Mouse (Mus musculus) T-helper 2 cell (primary cell): ENCODE measurements around the gene Dedd2.

Experiments used
- in situ Hi-C: fragments of 300-600 bp; cut with MboI, MseI; formaldehyde crosslinking; loops from one replicate; pipeline ENCODE4 v1.15.1; 2025; ENCODE audit warnings: high pct_unique_total_duplicates

Dedd2 gene

DNA sequence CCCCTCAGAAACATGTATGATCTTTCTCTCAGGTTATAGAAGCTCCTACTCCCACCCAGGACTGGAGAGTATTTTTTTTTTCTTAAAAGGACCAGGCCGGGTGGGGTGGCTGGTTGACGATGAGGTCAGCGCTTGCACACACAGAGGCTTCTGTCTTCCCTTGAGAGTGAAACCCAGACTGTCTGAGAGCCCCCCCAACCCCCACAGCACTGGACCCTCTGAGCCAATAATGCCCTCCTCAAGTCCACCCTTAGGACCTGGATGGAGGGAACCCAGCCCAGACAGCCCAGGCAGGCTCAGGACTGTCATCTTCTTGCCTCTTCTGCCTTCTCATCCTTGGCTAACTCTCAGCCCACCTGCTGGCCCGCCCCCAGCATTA, 26.3 kb upstream of the Dedd2 start:
- in situ Hi-C loops = no loop called here

DNA sequence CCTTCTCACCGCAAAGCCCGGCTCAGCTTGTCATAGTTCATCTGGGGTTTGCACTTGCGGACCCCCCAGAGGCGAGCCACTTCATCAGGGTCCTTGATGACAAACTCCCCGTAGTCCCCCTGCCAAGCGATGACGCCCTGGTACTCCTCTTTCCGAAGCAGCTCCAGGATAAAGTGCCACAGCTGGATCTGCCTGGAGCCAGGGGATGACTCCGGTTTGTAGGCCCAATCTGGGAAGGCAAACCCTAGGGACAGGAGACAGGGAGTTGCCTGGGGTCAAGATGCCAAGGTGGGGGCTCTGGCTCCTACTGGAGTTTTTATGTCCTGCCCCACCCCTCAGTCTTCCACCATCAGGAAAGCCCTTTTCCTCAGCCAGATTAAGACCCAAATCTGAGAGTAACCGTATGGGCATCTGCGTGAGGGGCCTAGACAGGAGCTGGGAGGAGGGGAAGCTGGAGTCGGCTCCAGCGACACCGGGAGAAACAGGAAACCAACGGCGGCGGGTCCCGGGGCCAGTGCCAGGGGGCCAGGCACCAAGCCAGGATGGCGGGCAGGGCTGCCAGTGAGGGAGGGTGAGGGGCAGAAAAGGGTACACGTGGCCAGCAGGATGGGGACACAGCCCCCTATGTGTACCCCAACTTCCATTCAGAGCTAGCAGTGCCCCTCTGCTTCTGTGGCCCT, 25.8 kb upstream of the Dedd2 start:
- in situ Hi-C loops = no loop called here

DNA sequence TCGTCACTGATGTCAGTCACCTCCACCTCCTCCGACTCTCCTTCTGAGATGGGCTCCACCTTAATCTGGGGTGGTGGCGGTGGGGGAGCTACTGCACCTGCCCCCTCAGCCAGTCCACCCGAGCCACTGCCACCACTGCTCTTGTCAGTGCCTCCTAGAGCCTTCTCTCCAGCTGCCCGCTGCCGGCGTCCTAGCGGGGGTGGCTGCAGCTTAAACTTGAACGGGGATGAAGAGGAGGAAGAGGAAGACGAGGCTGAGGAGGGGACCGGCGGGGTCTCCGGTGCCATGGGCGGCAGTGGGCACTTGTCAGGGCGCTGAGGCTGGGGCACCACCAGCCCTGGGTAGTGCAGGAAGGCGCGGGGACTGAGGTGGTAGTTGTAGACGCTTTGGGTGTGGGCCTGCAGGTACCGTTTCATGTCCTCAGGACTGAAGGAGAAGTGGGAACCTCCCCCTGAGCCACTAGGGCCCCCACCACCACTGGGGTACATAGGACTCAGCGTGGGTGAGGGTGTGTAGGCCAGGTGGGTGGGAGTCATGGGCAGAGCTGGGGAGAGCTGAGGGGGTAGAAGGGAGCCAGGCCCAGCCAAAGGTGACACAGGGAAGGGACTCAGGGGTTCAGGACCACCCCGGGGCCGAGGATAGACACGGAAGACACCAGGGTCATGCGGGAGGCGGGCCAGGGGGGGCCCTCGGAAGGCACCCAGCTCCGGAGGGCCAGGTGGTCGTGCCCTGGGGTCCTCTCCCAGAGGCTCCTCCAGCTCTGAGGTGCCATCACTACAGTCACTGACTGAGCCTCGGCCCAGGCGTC, 24.4 kb upstream of the Dedd2 start:
- in situ Hi-C loops = no loop called here

DNA sequence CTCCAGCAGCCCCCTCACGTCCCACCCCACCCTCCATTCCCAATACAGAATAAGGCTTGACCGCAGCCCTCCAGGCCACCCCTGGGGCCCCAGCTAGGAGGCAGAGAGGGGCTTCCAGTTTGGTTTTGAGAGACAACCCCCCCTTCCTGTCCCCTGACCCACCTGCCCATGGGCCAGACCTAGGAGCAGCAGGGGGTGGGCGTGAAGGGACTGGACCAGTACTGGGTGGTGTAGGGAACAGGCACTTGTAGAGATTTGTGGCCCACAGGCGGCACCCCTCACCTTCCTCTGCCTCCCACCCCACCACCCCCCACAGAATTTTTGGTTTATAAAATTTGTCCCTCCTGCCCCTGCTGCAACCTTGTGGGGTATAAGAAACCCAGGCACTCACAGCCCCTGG, 22.9 kb upstream of the Dedd2 start:
- in situ Hi-C loops = no loop called here

DNA sequence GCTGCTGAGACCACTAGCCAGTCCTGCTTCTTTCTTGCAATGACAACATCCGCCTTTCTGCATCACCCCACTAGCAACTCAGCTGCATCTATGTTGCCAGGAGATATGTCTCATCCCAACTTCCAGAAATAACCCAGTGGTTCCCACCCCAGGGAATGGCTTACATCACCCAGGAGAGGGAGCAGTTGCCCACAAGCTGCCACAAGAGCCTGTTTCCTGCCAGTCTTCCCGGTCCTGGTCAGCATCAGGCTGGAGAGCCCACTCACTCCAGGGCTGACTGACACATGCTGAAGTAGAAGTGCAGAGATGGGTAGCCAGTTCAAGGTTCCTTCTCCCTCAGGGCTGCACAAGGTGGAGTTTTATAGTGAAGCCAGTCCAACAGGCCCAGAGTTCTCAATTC, 20.6 kb upstream of the Dedd2 start:
- in situ Hi-C loops = no loop called here

DNA sequence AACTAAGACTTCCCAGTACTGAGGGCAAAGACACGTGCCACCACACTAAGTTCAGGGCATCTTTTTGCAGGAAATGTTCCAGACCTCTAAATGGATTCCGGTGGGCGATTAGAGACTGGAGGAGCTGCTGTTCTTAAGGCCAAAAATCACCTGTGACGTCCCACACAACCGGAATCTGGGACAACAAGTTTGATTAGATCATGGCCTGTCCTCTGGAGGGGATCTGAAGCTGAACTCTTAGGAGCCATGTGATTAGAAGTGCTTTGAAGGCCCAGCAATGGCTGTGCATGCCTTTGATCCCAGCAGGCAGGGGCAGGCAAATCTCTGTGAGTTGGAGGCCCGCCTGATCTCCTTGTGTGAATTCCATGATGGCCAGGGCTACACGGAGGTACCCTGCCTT, 20.2 kb upstream of the Dedd2 start:
- in situ Hi-C loops = no loop called here

DNA sequence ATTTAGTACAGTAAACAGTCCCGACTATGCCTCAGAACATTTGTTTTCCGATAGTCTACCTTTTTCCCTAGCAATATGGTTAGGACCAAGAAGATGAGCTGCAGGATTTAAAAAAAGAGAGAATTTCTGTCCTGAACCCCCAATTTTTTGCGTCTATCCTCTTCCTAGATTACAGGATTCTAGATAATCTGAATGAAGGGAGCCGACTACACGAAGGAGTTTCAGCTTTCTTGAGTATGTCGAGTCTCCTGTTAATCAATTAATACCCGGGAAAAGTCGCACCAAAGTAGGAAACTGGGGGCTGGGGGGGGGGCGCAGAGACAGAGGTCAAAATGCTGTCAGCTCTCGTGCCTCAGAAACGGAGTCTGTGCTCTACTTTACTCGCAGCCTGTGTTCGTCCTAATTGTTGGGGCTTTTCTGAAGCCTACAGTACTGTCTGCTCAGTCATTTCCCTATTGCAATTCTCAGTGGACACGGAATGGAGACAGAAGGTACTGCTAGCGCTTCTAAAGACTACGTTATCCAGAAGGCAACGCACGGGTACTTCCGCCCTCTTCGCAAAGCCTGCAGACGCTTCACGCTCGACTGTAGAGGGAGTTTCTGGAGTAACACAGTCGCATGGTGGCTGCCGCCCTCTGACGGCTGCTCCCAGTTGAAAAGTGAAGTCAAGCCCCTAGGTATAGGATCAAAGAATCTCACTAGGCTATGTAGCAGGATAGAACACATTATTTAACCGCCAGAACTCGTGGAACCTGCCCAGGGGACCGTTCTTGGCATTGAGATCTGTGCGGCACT, 18.6 kb upstream of the Dedd2 start:
- in situ Hi-C loops = no loop called here

DNA sequence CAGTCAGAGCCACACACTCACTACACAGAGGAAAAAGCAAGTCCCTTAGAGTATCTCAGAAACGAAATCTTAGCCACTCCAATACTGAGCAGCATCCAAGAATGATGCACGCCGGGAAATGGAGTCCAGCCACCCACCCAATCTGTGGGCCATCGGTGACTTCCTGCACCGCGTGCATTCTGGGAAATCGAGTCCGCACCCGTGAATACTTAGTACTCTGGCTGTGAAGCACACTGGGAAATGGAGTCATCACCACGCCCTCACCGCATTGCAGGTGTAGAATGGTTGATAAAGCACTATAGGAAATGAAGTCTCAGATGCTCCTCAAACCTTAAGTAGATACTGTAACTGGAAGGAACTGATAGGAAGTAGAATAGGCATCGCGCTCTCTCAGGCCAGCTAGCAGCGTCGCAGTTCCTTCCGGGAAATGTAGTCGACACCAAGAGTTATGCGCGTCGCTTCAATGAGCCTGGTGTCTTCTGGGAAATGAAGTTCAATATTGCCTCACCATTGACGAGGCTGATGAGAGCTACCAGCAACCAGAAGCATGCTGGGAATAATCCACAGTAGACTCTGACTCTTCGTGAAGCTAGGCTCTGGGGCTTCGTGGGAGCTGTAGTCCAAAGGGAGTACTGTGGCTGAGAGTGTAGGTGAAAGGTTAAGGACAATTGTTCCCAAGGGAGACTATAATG, 17.7 kb upstream of the Dedd2 start:
- in situ Hi-C loops = no loop called here

DNA sequence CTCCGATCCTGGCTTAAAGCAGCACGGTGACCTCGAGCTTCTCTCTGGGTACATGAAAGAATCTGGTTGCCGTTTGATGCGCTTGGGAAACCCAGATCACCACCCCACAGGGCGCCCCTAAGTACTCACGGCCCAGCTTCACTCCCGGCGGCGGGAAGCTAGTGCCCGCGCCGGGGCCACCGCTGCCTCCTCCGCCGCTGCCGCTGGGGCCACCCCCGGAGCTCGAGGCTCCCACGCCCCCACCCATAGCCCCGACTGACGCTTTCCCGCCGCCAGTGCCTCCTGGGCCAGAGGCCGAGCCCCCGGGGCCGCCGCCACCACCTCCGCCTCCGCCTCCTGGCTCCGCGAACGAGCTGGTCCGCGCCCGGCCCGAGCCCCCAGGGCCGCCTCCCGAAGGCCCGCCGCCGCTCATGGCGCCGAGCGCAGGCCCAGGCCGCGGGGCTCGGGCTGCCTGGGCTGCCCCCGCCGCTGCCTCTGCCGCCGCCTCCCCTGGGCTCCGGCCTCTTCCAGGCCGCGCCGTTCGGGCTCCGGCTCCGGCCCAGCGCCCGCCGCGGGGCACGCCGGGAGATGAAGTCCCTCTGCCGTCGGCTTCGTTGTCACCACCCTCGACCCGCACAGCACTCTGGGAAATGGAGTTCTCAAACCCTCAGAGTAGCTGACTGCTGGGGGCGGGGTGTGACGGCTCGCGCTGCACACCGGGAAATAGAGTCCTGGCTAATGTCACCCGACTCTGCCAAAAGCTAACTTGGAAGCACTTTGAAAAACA, 17.0 kb upstream of the Dedd2 start, which contains the start of gene Gsk3a:
Gsk3a (minus strand) TSS at position 603 of the 766 bp plus-strand sequence.
- in situ Hi-C loops = no loop called here

DNA sequence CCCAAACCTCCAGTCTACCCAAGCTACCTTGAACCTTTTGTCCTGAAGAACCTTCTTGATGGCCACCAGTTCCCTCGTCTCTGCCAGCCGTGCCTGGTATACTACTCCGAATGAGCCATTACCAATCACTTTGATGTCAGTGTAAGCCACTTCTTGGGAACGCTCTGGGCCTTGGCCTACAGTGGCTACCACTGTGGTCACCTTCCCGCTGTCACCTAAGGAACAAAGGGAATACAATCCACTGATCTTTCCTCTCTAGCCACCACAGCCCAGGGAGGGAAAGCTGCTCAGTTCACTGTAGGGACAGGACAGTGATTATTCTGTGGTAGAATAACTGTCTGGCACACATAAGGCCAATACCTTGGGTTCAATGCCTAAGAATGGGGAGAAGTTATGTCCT, 15.1 kb upstream of the Dedd2 start:
- in situ Hi-C loops = no loop called here

DNA sequence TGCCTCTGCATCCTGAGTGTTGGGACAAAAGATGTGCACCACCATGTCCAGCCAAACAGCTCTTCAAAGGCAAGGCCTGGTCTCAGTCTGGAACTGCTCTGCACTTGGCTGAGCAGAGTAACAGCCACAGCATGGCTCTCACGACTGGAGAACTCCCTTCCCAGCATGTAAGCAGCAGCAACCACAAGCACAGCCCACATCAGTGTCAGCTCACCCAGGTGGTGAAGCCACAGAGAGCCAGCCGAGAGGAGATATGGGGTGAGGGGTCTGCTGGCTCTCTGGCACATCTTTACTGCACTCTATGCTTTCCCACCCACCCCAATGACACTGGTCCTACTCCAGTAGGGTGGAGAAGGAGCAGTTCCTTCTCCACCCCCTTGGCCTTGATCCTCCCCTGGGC, 12.6 kb upstream of the Dedd2 start:
- in situ Hi-C loops = no loop called here

DNA sequence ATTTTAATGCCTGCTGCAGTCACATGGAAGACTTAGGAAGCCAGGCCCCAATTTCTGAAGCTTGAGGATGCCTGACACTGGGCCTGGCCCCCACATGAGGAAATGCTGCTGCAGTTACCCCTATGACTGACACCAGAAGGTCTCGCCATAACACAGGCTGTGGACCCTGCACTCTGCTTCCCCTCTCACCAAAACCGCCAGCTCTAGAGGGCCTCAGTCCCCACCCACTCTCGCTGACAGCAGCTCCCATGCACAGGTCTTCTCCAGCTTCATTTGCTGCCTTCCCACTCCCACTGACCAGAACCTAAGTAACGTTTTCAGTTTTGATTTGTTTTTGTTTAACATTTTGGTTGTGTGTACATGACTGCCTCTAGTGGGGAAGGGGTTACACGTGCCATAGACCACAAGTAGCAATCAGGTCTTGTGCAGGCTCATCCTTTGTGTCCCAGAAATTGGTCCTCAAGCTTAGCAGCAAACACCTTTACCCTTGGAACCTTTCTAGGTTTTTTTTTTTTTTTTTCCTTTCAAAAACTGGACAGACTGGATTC, 11.8 kb upstream of the Dedd2 start:
- in situ Hi-C loops = no loop called here

DNA sequence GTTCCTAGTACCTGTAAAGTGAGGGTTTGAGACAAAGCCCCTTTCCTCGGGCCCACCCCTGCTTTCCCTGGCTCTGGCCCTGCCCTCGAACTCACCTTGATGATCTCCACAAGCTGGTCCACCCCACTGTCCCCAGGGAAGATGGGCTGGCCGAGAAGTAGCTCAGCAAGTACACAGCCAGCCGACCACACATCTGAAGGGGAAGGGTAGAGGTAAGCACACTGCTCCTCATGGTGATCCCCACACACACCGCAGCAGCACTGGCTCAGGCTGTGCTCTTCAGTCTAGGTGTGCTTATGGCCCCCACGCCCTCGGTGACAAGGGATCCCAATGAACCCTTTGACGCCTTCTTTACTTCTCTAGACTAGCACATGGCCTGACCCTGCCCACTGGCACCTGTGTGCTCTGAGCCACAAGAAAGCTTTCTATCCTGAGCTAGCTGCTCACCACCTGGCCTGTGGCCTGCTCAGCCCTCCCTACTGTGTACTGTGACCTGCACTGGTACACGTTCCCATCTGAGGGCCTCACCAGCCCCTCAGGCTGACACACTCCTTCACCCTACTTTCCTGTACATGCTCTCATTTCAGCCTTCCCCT, 10.4 kb upstream of the Dedd2 start:
- in situ Hi-C loops = no loop called here

DNA sequence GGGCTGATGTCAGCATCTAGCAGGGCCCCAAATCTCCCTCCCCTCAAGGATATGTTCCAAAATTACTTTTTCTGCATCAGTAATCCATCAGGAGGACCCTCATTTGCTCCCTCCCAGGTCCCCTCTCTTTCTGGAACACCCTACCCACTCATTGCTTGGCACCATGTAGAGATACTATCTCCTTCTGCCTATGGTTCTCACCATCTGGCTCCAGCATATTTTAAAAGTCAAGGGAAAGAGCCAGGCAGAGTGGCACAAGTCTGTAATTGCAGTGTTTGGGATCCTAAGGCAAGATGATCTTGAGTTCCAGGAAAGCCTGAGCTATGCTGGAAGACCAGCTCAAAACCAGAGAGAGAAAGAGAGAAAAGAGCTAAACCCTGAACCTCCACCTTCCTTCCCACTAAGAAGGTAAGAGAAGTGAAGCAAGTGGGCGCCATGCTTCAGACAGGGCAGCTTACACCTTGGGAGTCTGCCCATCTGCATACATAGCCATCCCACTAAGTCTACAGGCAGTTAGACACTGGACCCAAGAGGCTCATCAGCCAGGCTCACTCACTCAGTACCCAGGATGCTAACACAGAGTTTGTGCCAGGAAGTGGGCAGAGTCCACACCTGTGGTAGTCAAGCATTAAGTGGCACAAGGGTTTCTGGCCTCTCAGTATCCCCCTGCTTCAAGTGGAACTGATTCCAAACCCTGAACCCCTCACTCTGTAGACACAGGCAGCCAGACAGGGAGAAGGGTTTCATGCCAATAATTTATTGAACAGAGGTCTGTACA, 7.3 kb upstream of the Dedd2 start:
- in situ Hi-C loops = no loop called here

DNA sequence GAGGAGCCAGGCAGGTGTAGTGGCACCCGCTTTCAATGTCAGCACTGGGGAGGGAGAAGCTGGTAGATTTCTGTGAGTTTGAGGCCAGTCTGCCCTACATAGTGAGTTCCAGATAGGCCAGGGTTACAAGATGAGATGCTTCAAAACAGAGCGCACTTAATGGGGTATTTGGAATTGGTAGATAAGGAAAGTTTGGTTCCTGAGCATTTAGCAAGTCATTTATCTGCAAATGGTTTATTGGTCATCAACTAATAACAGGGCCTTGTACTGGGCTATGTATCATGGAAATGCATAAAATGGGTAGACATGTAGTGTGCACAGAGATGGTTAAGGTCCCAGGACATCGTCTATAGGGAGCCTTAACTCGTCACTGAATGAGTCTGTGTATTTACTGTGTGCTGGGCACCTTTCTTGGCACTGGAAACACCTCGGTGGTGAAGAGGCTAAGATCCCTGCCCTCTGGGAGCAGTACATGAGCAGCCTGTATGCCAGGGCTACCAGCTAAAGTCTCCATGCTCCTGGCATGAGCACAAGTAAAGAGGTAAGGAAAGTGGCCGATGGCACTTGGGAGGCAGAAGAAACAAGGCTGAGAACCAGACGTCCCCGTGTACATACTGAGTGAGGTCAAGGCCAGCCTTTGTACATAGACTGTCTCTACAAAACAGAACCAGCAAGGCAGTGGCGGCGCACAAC, 2.0 kb upstream of the Dedd2 start:
- in situ Hi-C loops = loop anchor here (5.0 kb wide), 1 partner anchor 45 kb away; the partner anchor contains the start of gene Cic

DNA sequence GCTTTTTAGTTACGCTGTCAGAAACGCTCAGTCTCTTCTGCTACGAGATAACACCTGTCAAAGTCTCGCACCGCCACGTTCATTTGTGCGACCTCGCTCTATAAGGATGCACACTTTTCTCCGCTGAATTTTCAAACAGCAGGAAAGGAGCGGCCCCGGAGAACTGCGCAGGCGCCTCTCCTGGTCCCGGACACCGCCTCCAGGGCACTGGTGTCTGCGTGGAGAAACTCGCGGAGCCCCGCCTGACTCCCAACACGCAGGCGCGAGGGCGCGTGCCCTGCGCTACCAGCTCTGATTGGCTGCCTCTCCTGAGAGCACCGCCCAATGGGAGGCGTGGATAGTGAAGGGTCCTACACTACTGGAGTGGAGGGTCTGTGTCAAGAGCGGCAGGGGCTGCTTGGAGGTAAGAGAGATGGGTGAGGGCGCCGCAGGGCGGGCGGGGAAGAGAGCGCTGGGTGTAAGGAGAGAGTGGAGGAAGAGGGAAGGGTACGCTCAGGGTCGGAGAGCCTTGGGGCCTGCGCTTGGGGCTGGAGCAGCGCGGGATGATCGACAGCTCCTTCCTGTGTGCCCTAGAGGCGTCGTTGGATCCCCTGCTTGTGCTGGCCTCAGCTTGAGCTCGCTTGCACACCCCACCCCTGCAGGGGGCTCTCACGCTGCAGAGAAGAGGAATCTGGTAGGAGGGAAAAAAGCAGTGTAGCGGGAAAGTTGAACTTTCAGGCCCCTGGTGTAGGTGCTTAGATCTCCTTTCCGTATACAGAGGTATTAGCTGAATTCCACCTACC, 878 bp upstream of the Dedd2 start, which contains the start of gene Zfp526:
Zfp526 (plus strand) TSS at position 324 of the 782 bp plus-strand sequence.
- in situ Hi-C loops = loop anchor here (5.0 kb wide), 1 partner anchor 46 kb away; the partner anchor contains the start of gene Cic

DNA sequence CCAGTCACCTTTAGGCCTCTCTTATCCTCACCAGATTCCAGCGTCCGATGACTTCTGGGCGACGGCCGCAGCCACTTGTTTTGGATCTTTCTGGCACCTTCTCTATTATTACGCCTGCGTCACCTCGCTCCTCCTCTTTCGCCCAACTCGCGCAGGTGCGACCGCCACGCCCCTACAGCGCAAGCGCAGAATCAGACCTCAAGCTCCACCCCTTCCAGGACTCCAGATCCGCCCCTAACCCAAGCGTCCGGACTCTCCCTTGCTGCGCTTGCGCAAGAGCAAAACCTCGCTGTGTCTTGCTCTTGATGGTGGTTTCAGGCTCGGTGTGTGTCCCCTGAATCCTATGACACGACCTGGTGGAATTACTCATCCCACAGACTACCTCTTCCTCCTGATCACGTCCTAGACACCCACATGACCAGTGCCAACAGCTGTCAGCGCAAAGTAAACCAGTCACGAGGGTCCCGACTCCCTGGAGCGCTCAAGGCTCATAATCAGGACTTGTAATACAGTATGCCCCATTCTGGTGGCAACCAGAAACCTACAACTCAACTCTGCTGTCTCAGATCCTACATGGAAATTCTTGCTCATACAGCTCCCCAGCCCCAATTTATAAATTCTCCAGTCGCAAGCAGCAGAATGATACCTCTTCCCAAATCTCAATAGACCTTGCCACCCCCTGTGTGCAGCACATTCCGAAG, 509 bp downstream of the Dedd2 start:
- in situ Hi-C loops = loop anchor here (5.0 kb wide), 1 partner anchor 47 kb away; the partner anchor contains the start of gene Cic
